Mouse (Mus musculus): ENCODE measurements around the gene Notch1.
A peak's percentile ranks its signal among the peaks of the same experiment; 100 is the strongest.

Gene Notch1

DNA sequence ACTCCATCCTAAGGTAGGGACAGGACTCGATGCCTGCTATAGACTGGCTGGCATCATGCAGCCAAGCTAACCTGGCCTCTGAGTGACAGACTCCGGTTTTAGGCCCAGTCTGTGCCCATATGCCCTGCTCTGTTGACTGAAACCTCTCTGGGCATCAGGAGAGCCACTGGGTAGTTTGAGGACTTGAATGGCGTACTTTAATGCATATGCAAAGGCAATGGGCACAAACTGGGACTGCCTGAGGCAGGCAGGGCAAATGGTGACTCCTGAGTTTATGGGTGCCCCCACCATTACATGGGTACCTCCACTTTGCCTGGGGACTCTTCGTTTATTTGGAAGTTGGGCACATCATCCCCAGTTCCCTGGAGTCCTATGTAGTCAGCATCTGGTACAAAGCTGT, 69.8 kb downstream of the Notch1 start:
- DNase-seq (ENCODE audit: low spot score in 2 of 2): no peak

DNA sequence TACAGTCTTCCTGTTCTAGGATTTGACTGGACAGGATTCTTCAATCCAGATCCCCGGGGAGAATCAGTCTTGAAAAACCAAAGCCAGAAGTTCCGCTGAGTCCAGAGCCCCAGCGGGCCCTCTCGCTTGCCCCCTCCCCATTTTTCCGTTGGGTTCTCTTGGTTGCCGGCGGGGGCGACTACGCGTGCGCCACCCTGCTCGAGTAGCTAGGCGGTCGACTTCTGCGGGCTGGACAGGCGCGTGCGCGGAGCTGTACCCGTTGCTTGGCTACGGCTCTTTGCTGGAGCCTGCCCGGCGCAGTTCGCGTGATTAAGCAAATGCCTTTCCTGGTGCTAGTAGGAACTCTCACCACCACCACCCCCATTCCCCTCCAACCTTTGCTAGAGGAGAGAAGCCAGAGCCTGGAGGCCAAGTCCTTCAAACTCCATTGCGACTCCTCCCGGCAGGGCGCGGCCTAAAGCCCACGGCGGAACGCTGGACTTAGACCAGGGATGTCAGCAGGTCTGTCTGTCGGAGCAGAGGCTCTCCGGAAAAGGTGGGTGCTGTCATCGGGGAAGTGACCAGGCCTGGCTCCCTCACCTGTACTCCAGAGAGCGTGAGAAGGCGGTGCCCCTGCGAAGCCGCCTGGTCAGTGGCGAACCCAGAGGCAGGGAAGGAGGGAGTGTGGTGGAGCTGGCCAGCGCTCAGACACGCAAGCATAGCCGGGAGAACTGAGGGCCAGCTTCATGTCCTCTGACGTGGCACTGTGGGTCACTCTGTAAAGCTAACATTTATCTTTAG, 70.6 kb downstream of the Notch1 start:
- peak; percentile 93 to 95 for DNase-seq (ENCODE audit: low spot score in 2 of 2)

- peak; percentile 100 for DNase-seq (ENCODE audit: low spot score in 2 of 2)
Measured at GRCm38 (mm10) chr2:26444946-26445665, 71.4 kb downstream of the Notch1 start, which contains the start of gene Sec16a. Gene Sec16a, minus strand, starts transcription at chr2:26445216.

GRCm38 (mm10) chr2:26444368-26444767, 72.1 kb downstream of the Notch1 start:
- DNase-seq (ENCODE audit: low spot score in 2 of 2): no peak

DNA sequence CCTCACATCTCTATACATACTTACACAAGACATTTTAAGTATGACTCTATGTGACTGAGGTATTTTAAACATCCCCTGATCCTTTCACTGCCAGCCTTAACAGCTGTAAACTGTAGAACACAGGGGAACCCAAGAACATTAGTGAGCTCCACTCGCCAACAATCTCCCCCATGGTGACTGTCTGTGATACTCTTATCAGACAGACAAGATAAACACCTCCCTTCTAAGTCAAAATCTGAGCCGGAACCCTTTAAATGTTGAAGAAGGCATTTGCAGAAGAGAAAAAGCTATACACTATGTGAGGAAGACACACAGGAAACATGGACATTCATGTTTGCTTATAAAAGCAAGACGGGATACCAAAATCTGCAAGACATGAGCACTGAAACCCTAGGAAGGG, 72.6 kb downstream of the Notch1 start:
- DNase-seq (ENCODE audit: low spot score in 2 of 2): no peak

DNA sequence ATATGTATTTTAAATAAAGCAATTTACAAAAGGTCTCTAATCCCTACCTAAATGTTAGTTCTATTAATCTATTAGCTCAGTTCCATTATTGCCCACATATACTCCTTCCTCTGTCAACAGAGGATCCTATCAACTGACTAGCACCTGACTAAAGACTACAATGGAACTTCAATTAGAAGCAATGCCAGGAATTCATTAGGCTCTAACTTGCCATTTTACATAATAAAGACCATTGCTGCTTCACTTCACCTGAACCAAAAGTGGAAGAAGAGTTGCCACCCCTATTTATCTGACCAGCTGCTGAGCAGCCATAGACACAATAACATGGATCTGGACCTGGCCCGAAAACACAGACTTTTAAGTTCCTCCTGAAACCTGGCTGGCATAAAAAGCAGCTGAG, 73.6 kb downstream of the Notch1 start:
- no peak for DNase-seq (ENCODE audit: low spot score in 2 of 2)

DNA sequence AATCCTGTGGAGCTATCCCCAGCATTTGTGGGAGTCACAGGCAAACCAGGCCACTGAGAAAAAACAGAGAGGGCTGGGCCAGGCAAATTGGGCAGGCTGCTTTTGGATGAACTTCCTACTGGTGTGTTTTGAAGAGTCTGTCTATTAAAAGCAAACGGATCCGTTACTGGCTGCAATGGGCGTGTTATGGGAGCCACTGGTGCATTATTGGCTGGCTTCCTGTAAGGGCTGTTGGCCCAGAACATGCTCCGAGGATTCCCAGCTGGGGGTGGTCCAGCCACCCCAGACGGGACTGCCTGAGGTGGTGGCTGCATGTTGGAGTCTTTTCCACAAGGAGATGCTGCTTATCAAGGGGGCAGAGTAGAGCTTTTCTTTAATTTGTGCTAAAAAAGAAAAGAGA, 74.8 kb downstream of the Notch1 start:
- DNase-seq (ENCODE audit: low spot score in 2 of 2): no peak

DNA sequence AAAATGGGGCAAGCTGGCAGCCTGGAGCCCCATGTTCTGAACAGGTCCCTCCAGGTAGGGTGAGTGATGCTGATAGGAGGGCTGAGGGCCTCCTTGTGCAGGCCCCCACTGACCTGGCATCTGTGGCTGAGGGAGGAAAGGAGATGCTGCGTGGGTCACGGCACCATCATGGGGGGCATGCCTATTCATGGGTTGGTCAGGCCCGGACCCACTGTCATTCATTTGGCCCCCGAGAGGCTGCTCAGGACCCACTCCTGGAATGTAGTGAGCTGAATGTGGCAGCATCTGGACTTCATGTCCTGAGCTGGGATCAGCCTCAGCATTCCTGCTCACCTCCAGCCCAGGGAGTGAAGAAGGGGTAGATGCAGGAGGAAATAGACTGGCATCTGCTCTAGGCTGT, 75.2 kb downstream of the Notch1 start:
- no peak for DNase-seq (ENCODE audit: low spot score in 2 of 2)

GRCm38 (mm10) chr2:26439671-26440070, 76.8 kb downstream of the Notch1 start:
- DNase-seq (ENCODE audit: low spot score in 2 of 2): no peak

GRCm38 (mm10) chr2:26438373-26438772, 78.1 kb downstream of the Notch1 start:
- no peak for DNase-seq (ENCODE audit: low spot score in 2 of 2)

DNA sequence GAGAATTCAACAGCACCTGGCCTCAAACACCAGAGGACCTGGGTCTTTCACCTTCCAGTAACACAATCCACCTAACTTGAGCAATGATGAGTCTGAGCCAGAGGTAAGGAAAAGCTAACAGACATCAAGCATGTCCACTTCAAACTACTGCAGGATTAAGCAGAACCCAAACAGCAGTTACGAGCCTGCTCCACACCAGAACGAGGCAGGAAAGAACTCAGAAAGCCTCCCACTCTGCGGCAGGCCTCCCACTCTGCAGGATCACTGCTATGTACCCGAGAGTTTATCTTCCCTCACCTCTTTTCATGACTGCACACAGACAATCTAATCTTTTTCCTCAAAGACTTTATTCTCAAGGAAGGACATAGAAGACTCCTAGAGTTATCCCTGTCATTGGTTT, 79.2 kb downstream of the Notch1 start:
- DNase-seq (ENCODE audit: low spot score in 2 of 2): no peak

DNA sequence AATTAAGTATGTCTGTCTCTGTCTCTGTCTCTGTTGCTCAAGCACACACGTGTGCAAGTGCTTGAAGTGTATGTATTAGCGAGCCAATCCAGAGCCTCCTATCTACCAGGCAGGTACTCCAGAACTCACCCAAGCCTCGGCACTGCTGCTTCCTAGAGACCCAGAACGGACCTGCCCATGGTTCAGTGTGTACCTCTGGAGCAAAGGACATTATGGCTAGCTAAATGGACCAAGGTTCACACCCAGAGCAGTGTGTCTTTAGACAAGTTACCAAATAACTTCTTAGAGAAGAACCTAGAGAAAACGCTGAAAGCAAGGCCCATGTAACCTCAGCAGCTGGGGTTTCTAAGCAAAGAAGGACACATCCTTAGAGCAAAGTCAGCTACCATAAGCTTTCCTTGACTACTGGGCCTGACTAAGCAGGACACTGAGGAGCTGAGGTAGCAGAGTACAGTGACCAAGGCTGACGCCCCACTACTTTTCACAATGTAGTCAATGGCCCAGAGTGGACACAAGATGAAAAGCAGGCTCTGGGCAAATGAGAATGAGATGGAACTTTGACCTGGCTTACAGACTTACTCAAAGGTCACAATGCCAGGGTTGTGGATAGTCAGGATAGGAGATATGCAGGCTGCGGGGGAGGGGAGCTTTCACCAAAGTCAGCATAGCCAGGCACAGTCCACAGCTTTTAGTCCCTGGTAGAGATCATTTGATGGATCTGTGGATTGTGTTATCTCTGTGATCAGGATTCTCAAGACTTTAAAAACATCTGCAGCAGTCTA, 81.5 kb downstream of the Notch1 start:
- no peak for DNase-seq (ENCODE audit: low spot score in 2 of 2)

GRCm38 (mm10) chr2:26429851-26430250, 86.6 kb downstream of the Notch1 start:
- no peak for DNase-seq (ENCODE audit: low spot score in 2 of 2)

GRCm38 (mm10) chr2:26424541-26424940, 91.9 kb downstream of the Notch1 start:
- no peak for DNase-seq (ENCODE audit: low spot score in 2 of 2)

GRCm38 (mm10) chr2:26423086-26423485, 93.4 kb downstream of the Notch1 start:
- no peak for DNase-seq (ENCODE audit: low spot score in 2 of 2)

GRCm38 (mm10) chr2:26421969-26422368, 94.5 kb downstream of the Notch1 start:
- no peak for DNase-seq (ENCODE audit: low spot score in 2 of 2)

DNA sequence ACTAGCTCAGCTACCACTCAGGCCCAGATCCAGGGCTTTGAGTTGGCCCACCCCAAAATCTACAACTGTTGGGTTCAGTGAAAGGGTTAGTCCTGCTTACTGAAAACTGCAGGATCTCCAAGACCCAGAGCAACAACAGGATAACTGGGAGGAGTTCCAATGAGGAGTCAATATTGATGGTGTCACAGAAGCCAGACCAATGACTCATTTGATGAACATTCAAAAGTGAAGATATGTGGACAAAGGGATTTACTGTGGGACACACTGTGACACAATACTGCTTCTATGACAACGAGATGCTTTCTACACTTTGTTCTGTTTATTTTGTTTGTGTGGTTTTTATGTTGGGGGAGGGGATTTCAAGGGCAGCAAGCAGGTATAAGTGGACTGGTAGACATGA, 98.3 kb downstream of the Notch1 start:
- DNase-seq (ENCODE audit: low spot score in 2 of 2): no peak

- DNase-seq (ENCODE audit: low spot score in 2 of 2): no peak
Measured at GRCm38 (mm10) chr2:26417066-26417465, 99.4 kb downstream of the Notch1 start.

- DNase-seq (ENCODE audit: low spot score in 2 of 2): no peak
Measured at GRCm38 (mm10) chr2:26410931-26411411, 105.5 kb downstream of the Notch1 start.

GRCm38 (mm10) chr2:26410091-26410490, 106.4 kb downstream of the Notch1 start:
- no peak for DNase-seq (ENCODE audit: low spot score in 2 of 2)

DNA sequence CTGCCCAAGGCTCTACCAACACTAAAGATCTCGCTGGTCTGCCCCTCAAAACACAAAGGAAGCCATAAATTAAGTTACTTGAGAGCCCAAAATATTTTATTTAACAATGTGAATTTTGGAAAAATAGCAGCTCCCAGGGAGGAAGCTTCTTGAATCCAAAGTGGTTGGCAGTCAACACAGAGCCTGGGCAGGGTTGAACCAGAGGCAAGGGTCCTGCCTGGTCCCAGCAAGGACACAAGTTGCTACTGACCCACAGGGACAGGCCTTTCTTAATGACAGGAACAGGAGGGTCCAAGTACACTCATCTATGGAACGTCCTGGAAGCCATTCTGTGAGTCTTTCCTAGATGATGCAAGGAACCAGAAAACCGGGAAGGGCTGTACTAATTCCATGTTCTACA, 107.1 kb downstream of the Notch1 start:
- no peak for DNase-seq (ENCODE audit: low spot score in 2 of 2)
